Mouse (Mus musculus): ENCODE results near the gene Txnrd2. TPM values are rescaled to one million over a fixed set of nuclear protein-coding genes. Genes with fewer than 3 reads are reported as not detected.

The Txnrd2 gene
- total and polyA plus RNA-seq, 2 experiments from 2014 or later = 12.7 to 41.2 TPM

GRCm38 (mm10) chr16:18406293-18406692, 19.9 kb upstream of the Txnrd2 start:
- ATAC-seq (ENCODE audit: insufficient read depth, low read depth) = peak; percentile 68
- Histone ChIP-seq H3K4me1 (ENCODE audit: control insufficient read depth, insufficient read depth) (peaks cover 31% of the 10 kb centered on the region), H3K9me3 (replicated peaks; ENCODE audit: control insufficient read depth, low read length) (no peaks in the 10 kb centered on the region), H3K4me3 (ENCODE audit: low read depth, low read length) (no peak overlapping the region), H3K36me3 (replicated peaks; ENCODE audit: control insufficient read depth, insufficient read depth, low read length) (peaks cover 53% of the 10 kb centered on the region), H3K9ac (replicated peaks; ENCODE audit: low read depth, low read length) (no peak overlapping the region), H3K4me2 (ENCODE audit: low read depth, low read length) (no peak overlapping the region), H3K27me3 (ENCODE audit: control insufficient read depth, insufficient read depth, low read length) (no peaks in the 10 kb centered on the region), H3K27ac (ENCODE audit: low read depth) (peak overlapping the region; percentile 24)
- 7% methylated on average over 2 of the region's 2 CpGs for WGBS
- peak; percentile 57 for DNase-seq (ENCODE audit: low spot score)
- TF ChIP-seq CTCF (IDR thresholded peaks at IDR 0.05; ENCODE audit: low read depth) = peak; percentile 91
- no peak for TF ChIP-seq EP300 (IDR thresholded peaks at IDR 0.05; ENCODE audit: low read depth)

GRCm38 (mm10) chr16:18407912-18408311, 18.3 kb upstream of the Txnrd2 start:
- H3K9me3 ChIP-seq (replicated peaks; ENCODE audit: control insufficient read depth, low read length) = no peaks in the 10 kb centered on the region
- H3K4me2 ChIP-seq (ENCODE audit: low read depth, low read length) = no peak overlapping the region
- no peak overlapping the region for H3K9ac ChIP-seq (replicated peaks; ENCODE audit: low read depth, low read length)
- H3K27me3 ChIP-seq (ENCODE audit: control insufficient read depth, insufficient read depth, low read length) = no peaks in the 10 kb centered on the region
- ATAC-seq (ENCODE audit: insufficient read depth, low read depth) = peak; percentile 73
- H3K27ac ChIP-seq (ENCODE audit: low read depth) = peak overlapping the region; percentile 85
- peak; percentile 83 for DNase-seq (ENCODE audit: low spot score)
- H3K36me3 ChIP-seq (replicated peaks; ENCODE audit: control insufficient read depth, insufficient read depth, low read length) = peaks cover 43% of the 10 kb centered on the region
- peaks cover 43% of the 10 kb centered on the region for H3K4me1 ChIP-seq (ENCODE audit: control insufficient read depth, insufficient read depth)
- no peak overlapping the region for H3K4me3 ChIP-seq (ENCODE audit: low read depth, low read length)
- TF ChIP-seq CTCF (IDR thresholded peaks at IDR 0.05; ENCODE audit: low read depth) = no peak
- TF ChIP-seq EP300 (IDR thresholded peaks at IDR 0.05; ENCODE audit: low read depth) = 0 out of 2 replicates have a peak, but pooled peaks have one; percentile 27
- 18% methylated on average over 7 of the region's 7 CpGs for WGBS

- Histone ChIP-seq H3K27me3 (ENCODE audit: control insufficient read depth, insufficient read depth, low read length) (no peaks in the 10 kb centered on the region), H3K4me2 (ENCODE audit: low read depth, low read length) (no peak overlapping the region), H3K4me1 (ENCODE audit: control insufficient read depth, insufficient read depth) (peaks cover 43% of the 10 kb centered on the region), H3K36me3 (replicated peaks; ENCODE audit: control insufficient read depth, insufficient read depth, low read length) (peaks cover 29% of the 10 kb centered on the region), H3K4me3 (ENCODE audit: low read depth, low read length) (no peak overlapping the region), H3K9me3 (replicated peaks; ENCODE audit: control insufficient read depth, low read length) (no peaks in the 10 kb centered on the region), H3K27ac (ENCODE audit: low read depth) (0 out of 2 replicates have a peak overlapping the region, but pooled peaks have one; percentile 0), H3K9ac (replicated peaks; ENCODE audit: low read depth, low read length) (no peak overlapping the region)
- DNase-seq (ENCODE audit: low spot score) (no peak), ATAC-seq (ENCODE audit: insufficient read depth, low read depth) (no peak)
- 85% methylated on average over 4 of the region's 4 CpGs for WGBS
- TF ChIP-seq EP300 (IDR thresholded peaks at IDR 0.05; ENCODE audit: low read depth) (no peak), CTCF (IDR thresholded peaks at IDR 0.05; ENCODE audit: low read depth) (no peak)
These were observed 16.4 kb upstream of the Txnrd2 start for GRCm38 (mm10) chr16:18409776-18410175.

GRCm38 (mm10) chr16:18410418-18410817, 15.8 kb upstream of the Txnrd2 start:
- no peaks in the 10 kb centered on the region for H3K9me3 ChIP-seq (replicated peaks; ENCODE audit: control insufficient read depth, low read length)
- no peaks in the 10 kb centered on the region for H3K27me3 ChIP-seq (ENCODE audit: control insufficient read depth, insufficient read depth, low read length)
- H3K4me2 ChIP-seq (ENCODE audit: low read depth, low read length) = no peak overlapping the region
- WGBS = 86% methylated on average over 5 of the region's 5 CpGs
- no peak overlapping the region for H3K9ac ChIP-seq (replicated peaks; ENCODE audit: low read depth, low read length)
- H3K4me1 ChIP-seq (ENCODE audit: control insufficient read depth, insufficient read depth) = peaks cover 43% of the 10 kb centered on the region
- DNase-seq (ENCODE audit: low spot score) (no peak), ATAC-seq (ENCODE audit: insufficient read depth, low read depth) (no peak)
- TF ChIP-seq EP300 (IDR thresholded peaks at IDR 0.05; ENCODE audit: low read depth) (no peak), CTCF (IDR thresholded peaks at IDR 0.05; ENCODE audit: low read depth) (no peak)
- H3K4me3 ChIP-seq (ENCODE audit: low read depth, low read length) = no peak overlapping the region
- H3K27ac ChIP-seq (ENCODE audit: low read depth) = no peak overlapping the region
- H3K36me3 ChIP-seq (replicated peaks; ENCODE audit: control insufficient read depth, insufficient read depth, low read length) = peaks cover 24% of the 10 kb centered on the region

- no peak overlapping the region for H3K4me3 ChIP-seq (ENCODE audit: low read depth, low read length)
- H3K27ac ChIP-seq (ENCODE audit: low read depth) = peak overlapping the region; percentile 52; the same call in 1 of the 2 replicates
- DNase-seq (ENCODE audit: low spot score) = no peak
- no peak for ATAC-seq (ENCODE audit: insufficient read depth, low read depth)
- H3K9me3 ChIP-seq (replicated peaks; ENCODE audit: control insufficient read depth, low read length) = no peaks in the 10 kb centered on the region
- TF ChIP-seq CTCF (IDR thresholded peaks at IDR 0.05; ENCODE audit: low read depth) = no peak
- TF ChIP-seq EP300 (IDR thresholded peaks at IDR 0.05; ENCODE audit: low read depth) = no peak
- peaks cover 38% of the 10 kb centered on the region for H3K4me1 ChIP-seq (ENCODE audit: control insufficient read depth, insufficient read depth)
- no peaks in the 10 kb centered on the region for H3K27me3 ChIP-seq (ENCODE audit: control insufficient read depth, insufficient read depth, low read length)
- H3K9ac ChIP-seq (replicated peaks; ENCODE audit: low read depth, low read length) = no peak overlapping the region
- H3K36me3 ChIP-seq (replicated peaks; ENCODE audit: control insufficient read depth, insufficient read depth, low read length) = peaks cover 24% of the 10 kb centered on the region
- WGBS = 88% methylated on average over 13 of the region's 13 CpGs
- H3K4me2 ChIP-seq (ENCODE audit: low read depth, low read length) = no peak overlapping the region
These were observed 15.0 kb upstream of the Txnrd2 start for GRCm38 (mm10) chr16:18411026-18411649.
